Mouse (Mus musculus) heart, postnatal 36 days (tissue): ENCODE measurements around the gene Il22ra1. TPM values are rescaled to one million over a fixed set of nuclear protein-coding genes. Genes with fewer than 3 reads are reported as not detected.

Experiments
- DNase-seq, 2 experiments: peaks; one replicate each; pipeline ENCODE4 v3.0.0; 2021 to 2022
- intact Hi-C: fragments of 180-260 bp; cut with DNase I; formaldehyde crosslinking; loops from one replicate; pipeline ENCODE4 v1.15.1; 2025
- total RNA-seq, 2 experiments: library from RNA; stranded (reverse); gene quantifications; 2 replicates each; pipeline ENCODE4 v1.2.3; 2021

Gene Il22ra1
- total RNA-seq, 2 experiments from 2014 or later = 0.27 to 0.69 TPM

GRCm38 (mm10) chr4:135730204-135730603, 2.2 kb downstream of the Il22ra1 start:
- no peak for DNase-seq
- intact Hi-C loops = loop anchor here (2.0 kb wide), 1 partner anchor 33 kb away; no protein-coding TSS in a partner anchor

GRCm38 (mm10) chr4:135730951-135731350, 3.0 kb downstream of the Il22ra1 start:
- no peak for DNase-seq
- intact Hi-C loops = loop anchor here (2.0 kb wide), 1 partner anchor 32 kb away; no protein-coding TSS in a partner anchor

GRCm38 (mm10) chr4:135733901-135734300, 5.9 kb downstream of the Il22ra1 start:
- DNase-seq = no peak
- intact Hi-C loops = no loop called here

GRCm38 (mm10) chr4:135736903-135737302, 8.9 kb downstream of the Il22ra1 start:
- intact Hi-C loops = no loop called here
- no peak for DNase-seq

GRCm38 (mm10) chr4:135738237-135738636, 10.3 kb downstream of the Il22ra1 start:
- intact Hi-C loops = no loop called here
- no peak for DNase-seq

- intact Hi-C loops = no loop called here
- DNase-seq = no peak
These were observed 11.2 kb downstream of the Il22ra1 start for GRCm38 (mm10) chr4:135739148-135739547.

- no peak for DNase-seq
- intact Hi-C loops = no loop called here
These were observed 11.7 kb downstream of the Il22ra1 start for GRCm38 (mm10) chr4:135739672-135740071.

GRCm38 (mm10) chr4:135743520-135743919, 15.5 kb downstream of the Il22ra1 start:
- intact Hi-C loops = no loop called here
- no peak for DNase-seq

- intact Hi-C loops = no loop called here
- DNase-seq = no peak
These were observed 16.9 kb downstream of the Il22ra1 start for GRCm38 (mm10) chr4:135744726-135745448.

GRCm38 (mm10) chr4:135745613-135746012, 17.6 kb downstream of the Il22ra1 start:
- DNase-seq = peak; percentile 38 to 56
- intact Hi-C loops = no loop called here

- DNase-seq = no peak
- intact Hi-C loops = no loop called here
These were observed 22.9 kb downstream of the Il22ra1 start for GRCm38 (mm10) chr4:135750896-135751295.

GRCm38 (mm10) chr4:135752106-135752778, 24.3 kb downstream of the Il22ra1 start:
- intact Hi-C loops = no loop called here
- no peak for DNase-seq

GRCm38 (mm10) chr4:135752779-135753164, 24.8 kb downstream of the Il22ra1 start:
- no peak for DNase-seq
- intact Hi-C loops = no loop called here

GRCm38 (mm10) chr4:135758331-135758730, 30.4 kb downstream of the Il22ra1 start:
- intact Hi-C loops = loop anchor here (2.0 kb wide), 1 partner anchor 50 kb away; no protein-coding TSS in a partner anchor
- no peak for DNase-seq

GRCm38 (mm10) chr4:135758825-135759224, 30.9 kb downstream of the Il22ra1 start:
- intact Hi-C loops = loop anchor here (2.0 kb wide), 1 partner anchor 50 kb away; no protein-coding TSS in a partner anchor
- DNase-seq = no peak

- intact Hi-C loops = loop anchor here (2.0 kb wide), 1 partner anchor 51 kb away; no protein-coding TSS in a partner anchor
- DNase-seq = no peak
These were observed 31.5 kb downstream of the Il22ra1 start, which contains the start of gene Myom3 for GRCm38 (mm10) chr4:135759356-135759976. TSS of gene Myom3 (plus strand) at chr4:135759715.

- intact Hi-C loops = no loop called here
- DNase-seq = no peak
These were observed 33.1 kb downstream of the Il22ra1 start for GRCm38 (mm10) chr4:135761048-135761447.

- no peak for DNase-seq
- intact Hi-C loops = no loop called here
These were observed 33.6 kb downstream of the Il22ra1 start for GRCm38 (mm10) chr4:135761569-135761968.

- DNase-seq = peak; percentile 14
- intact Hi-C loops = loop anchor here (2.0 kb wide), 1 partner anchor 32 kb away; no protein-coding TSS in a partner anchor
These were observed 34.4 kb downstream of the Il22ra1 start for GRCm38 (mm10) chr4:135762251-135762906.

GRCm38 (mm10) chr4:135764700-135765099, 36.7 kb downstream of the Il22ra1 start:
- intact Hi-C loops = loop anchor here (5.0 kb wide), 1 partner anchor 82 kb away; no protein-coding TSS in a partner anchor
- no peak for DNase-seq
